Mouse (Mus musculus) gastrocnemius, adult 8-10 months (tissue): ENCODE data around the gene Usp19. TPM values are rescaled to one million over a fixed set of nuclear protein-coding genes. Genes with fewer than 3 reads are reported as not detected.

Source experiments
- total RNA-seq, 4 experiments: library from RNA; stranded (reverse); gene quantifications; 2 replicates each; pipeline ENCODE4 v1.2.4; 2022

The Usp19 gene
- total RNA-seq, 4 experiments from 2014 or later = 118 to 134 (median 128) TPM

Other genes with a start within 250 kb of the Usp19 start
- 100 to 1,000 TPM; 159 to 203 (median 172) TPM for gene Dag1, start 226.6 kb upstream of the Usp19 start, total RNA-seq
- gene Nicn1, start 200.2 kb upstream of the Usp19 start, total RNA-seq = 10 to 100 TPM in 3 of 4 experiments, 1 to 10 TPM in 1; 8.0 to 13.5 (median 12.4) TPM
- 1 to 10 TPM in 1 of 4 experiments, under 1 TPM in 3; 0.32 to 1.3 (median 0.54) TPM for gene Amt, start 193.7 kb upstream of the Usp19 start, total RNA-seq
- gene Rhoa, start 184.5 kb upstream of the Usp19 start, total RNA-seq = 100 to 1,000 TPM in 2 of 4 experiments, 10 to 100 TPM in 2; 87.6 to 104 (median 99.6) TPM
- 10 to 100 TPM; 30.8 to 37.3 (median 34.3) TPM for gene Tcta, start 184.4 kb upstream of the Usp19 start, total RNA-seq
- gene Gpx1, start 151.7 kb upstream of the Usp19 start, total RNA-seq = 10 to 100 TPM; 66.3 to 72.7 (median 68.8) TPM
- gene Usp4, start 142.7 kb upstream of the Usp19 start, total RNA-seq = 10 to 100 TPM; 72.7 to 90.9 (median 87.3) TPM
- 1 to 10 TPM in 2 of 4 experiments, under 1 TPM in 2; 0.53 to 1.3 (median 0.97) TPM for gene 1700102P08Rik, start 97.8 kb upstream of the Usp19 start, total RNA-seq
- not detected for gene Ccdc36, start 62.1 kb upstream of the Usp19 start, total RNA-seq
- not detected for gene BC048562, start 54.1 kb upstream of the Usp19 start, total RNA-seq
- gene Ccdc71, start 30.1 kb upstream of the Usp19 start, total RNA-seq = 10 to 100 TPM; 13.8 to 21.0 (median 16.3) TPM
- gene Klhdc8b, start 29.0 kb upstream of the Usp19 start, total RNA-seq = 1 to 10 TPM; 1.3 to 2.7 (median 2.2) TPM
- gene Lamb2, start 10.9 kb upstream of the Usp19 start, total RNA-seq = 100 to 1,000 TPM; 112 to 139 (median 128) TPM
- gene Qars, start 17.1 kb downstream of the Usp19 start, total RNA-seq = 100 to 1,000 TPM in 1 of 4 experiments, 10 to 100 TPM in 3; 78.6 to 107 (median 95.6) TPM
- 10 to 100 TPM; 44.8 to 59.1 (median 55.7) TPM for gene Qrich1, start 26.2 kb downstream of the Usp19 start, total RNA-seq
- 10 to 100 TPM; 60.2 to 78.6 (median 63.1) TPM for gene Impdh2, start 69.7 kb downstream of the Usp19 start, total RNA-seq
- gene Ndufaf3, start 76.8 kb downstream of the Usp19 start, total RNA-seq = 10 to 100 TPM; 31.9 to 34.4 (median 33.0) TPM
- gene Dalrd3, start 79.3 kb downstream of the Usp19 start, total RNA-seq = 1 to 10 TPM; 6.0 to 9.1 (median 7.6) TPM
- 1 to 10 TPM; 6.6 to 8.4 (median 7.7) TPM for gene Wdr6, start 88.1 kb downstream of the Usp19 start, total RNA-seq
- 1 to 10 TPM; 3.8 to 5.5 (median 4.9) TPM for gene P4htm, start 107.1 kb downstream of the Usp19 start, total RNA-seq
- gene Arih2, start 158.8 kb downstream of the Usp19 start, total RNA-seq = 10 to 100 TPM; 68.7 to 85.9 (median 81.8) TPM
- gene Slc25a20, start 171.5 kb downstream of the Usp19 start, total RNA-seq = 10 to 100 TPM; 62.5 to 78.8 (median 68.7) TPM
- 100 to 1,000 TPM; 182 to 235 (median 191) TPM for gene Prkar2a, start 198.7 kb downstream of the Usp19 start, total RNA-seq